Mouse (Mus musculus): ENCODE results near the gene Plxna2.

DNA sequence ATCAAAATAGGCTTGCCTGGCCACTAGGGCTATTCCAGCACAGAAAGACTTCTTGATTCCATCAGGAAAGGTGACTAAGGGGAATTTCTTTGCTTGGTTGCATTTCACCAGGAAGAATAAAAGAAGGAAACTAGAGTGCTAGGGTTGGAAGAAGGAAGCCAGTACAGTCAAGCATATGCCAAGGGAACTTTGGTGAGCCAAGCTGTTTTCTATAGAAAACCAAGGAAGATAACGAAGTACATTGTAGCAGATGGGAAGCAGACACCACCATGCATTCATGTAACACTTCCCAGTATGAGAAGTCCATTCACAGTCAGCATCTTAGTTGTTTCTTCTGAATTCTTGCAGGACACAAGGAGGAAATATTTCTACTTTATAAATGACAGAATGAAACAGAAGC, 5.4 kb upstream of the Plxna2 start:
- no peak for TF ChIP-seq CTCF (IDR thresholded peaks at IDR 0.05; ENCODE audit: low read depth, low read length)
- no peak for TF ChIP-seq POLR2A (IDR thresholded peaks at IDR 0.05; ENCODE audit: borderline replicate concordance, low read depth, low read length)
